Mouse (Mus musculus): ENCODE results near the gene Tmem132b.

Gene Tmem132b

GRCm38 (mm10) chr5:125515006-125515405, 16.6 kb upstream of the Tmem132b start:
- no peak for DNase-seq (ENCODE audit: low spot score in 2 of 2)

GRCm38 (mm10) chr5:125518640-125519039, 12.9 kb upstream of the Tmem132b start:
- DNase-seq (ENCODE audit: low spot score in 2 of 2) = no peak

GRCm38 (mm10) chr5:125520930-125521590, 10.5 kb upstream of the Tmem132b start:
- peak in 1 of 2 experiments; percentile 32 for DNase-seq (ENCODE audit: low spot score in 2 of 2)

GRCm38 (mm10) chr5:125523361-125523760, 8.2 kb upstream of the Tmem132b start:
- no peak for DNase-seq (ENCODE audit: low spot score in 2 of 2)

GRCm38 (mm10) chr5:125525516-125525915, 6.1 kb upstream of the Tmem132b start:
- no peak for DNase-seq (ENCODE audit: low spot score in 2 of 2)

GRCm38 (mm10) chr5:125526464-125526863, 5.1 kb upstream of the Tmem132b start:
- DNase-seq (ENCODE audit: low spot score in 2 of 2) = peak in 1 of 2 experiments; percentile 44

- peak; percentile 14 to 46 for DNase-seq (ENCODE audit: low spot score in 2 of 2)
These were observed 2.5 kb upstream of the Tmem132b start for GRCm38 (mm10) chr5:125529109-125529508.

- DNase-seq (ENCODE audit: low spot score in 2 of 2) = no peak
These were observed 594 bp downstream of the Tmem132b start for GRCm38 (mm10) chr5:125532191-125532544.

- DNase-seq (ENCODE audit: low spot score in 2 of 2) = no peak
These were observed 1.1 kb downstream of the Tmem132b start for GRCm38 (mm10) chr5:125532545-125533224.

- DNase-seq (ENCODE audit: low spot score in 2 of 2) = no peak
These were observed 1.8 kb downstream of the Tmem132b start for GRCm38 (mm10) chr5:125533225-125533900.

GRCm38 (mm10) chr5:125534168-125534610, 2.6 kb downstream of the Tmem132b start:
- no peak for DNase-seq (ENCODE audit: low spot score in 2 of 2)

- DNase-seq (ENCODE audit: low spot score in 2 of 2) = no peak
These were observed 3.2 kb downstream of the Tmem132b start for GRCm38 (mm10) chr5:125534611-125535324.

GRCm38 (mm10) chr5:125545090-125545489, 13.5 kb downstream of the Tmem132b start:
- no peak for DNase-seq (ENCODE audit: low spot score in 2 of 2)

- DNase-seq (ENCODE audit: low spot score in 2 of 2) = no peak
These were observed 14.7 kb downstream of the Tmem132b start for GRCm38 (mm10) chr5:125546293-125546692.

- no peak for DNase-seq (ENCODE audit: low spot score in 2 of 2)
These were observed 18.3 kb downstream of the Tmem132b start for GRCm38 (mm10) chr5:125549750-125550489.

GRCm38 (mm10) chr5:125555732-125556131, 24.2 kb downstream of the Tmem132b start:
- DNase-seq (ENCODE audit: low spot score in 2 of 2) = no peak

- DNase-seq (ENCODE audit: low spot score in 2 of 2) = no peak
These were observed 31.9 kb downstream of the Tmem132b start for GRCm38 (mm10) chr5:125563492-125563891.

- DNase-seq (ENCODE audit: low spot score in 2 of 2) = no peak
These were observed 34.2 kb downstream of the Tmem132b start for GRCm38 (mm10) chr5:125565725-125566124.

GRCm38 (mm10) chr5:125568457-125568856, 36.9 kb downstream of the Tmem132b start:
- DNase-seq (ENCODE audit: low spot score in 2 of 2) = no peak

GRCm38 (mm10) chr5:125572011-125572410, 40.4 kb downstream of the Tmem132b start:
- DNase-seq (ENCODE audit: low spot score in 2 of 2) = no peak

GRCm38 (mm10) chr5:125574886-125575285, 43.3 kb downstream of the Tmem132b start:
- DNase-seq (ENCODE audit: low spot score in 2 of 2) = no peak

All from natural killer cell, adult 2 months (primary cell).